Mouse (Mus musculus): ENCODE data around the gene Olfr1263. TPM values are rescaled to one million over a fixed set of nuclear protein-coding genes. Genes with fewer than 3 reads are reported as not detected.

Gene Olfr1263
- total RNA-seq (2022), result not detected

DNA sequence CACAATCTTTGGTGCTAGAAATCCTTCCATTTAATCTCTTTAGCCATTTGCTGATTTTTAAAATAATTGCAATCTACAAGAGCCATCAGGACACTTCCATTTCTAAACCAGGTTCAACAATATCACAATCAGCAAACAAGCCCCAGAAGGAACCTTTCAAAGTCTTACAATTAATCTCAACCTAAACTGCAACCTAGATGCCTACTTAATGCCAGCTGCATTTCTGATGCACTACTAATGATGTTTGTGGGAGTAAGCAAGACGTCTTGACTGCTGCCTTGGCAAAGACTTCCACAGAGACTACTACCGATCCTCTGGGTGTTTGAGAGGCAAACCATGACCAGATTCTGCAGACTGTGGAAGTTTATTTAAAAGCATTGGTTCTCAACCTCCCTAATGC lies at the start of gene Olfr1263:
Olfr1263 (plus strand) TSS at position 301 of the 400 bp plus-strand sequence.
- no peak for DNase-seq

DNA sequence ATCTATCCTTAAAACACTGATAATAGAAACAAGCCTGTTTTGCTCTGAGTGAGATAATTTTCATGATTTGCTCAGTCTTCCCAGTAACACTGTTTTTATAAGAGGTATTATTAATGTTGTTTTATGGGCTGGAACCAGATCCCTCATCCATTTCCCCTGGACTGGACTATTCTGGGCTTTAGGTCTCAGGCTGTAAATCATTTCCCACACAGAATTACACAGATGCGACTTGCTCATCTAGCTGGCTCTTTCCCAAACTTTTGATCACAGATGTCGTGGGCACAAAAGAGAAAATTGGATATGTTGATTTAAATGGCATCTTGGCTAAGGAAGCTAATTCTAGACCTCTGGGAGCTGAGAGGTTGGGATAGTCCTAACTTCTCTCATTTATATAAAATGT lies 37.7 kb upstream of the Olfr1263 start, which contains the start of gene Olfr1260:
Olfr1260 (plus strand) TSS at position 157 of the 400 bp plus-strand sequence.
- DNase-seq, result no peak

- no peak for DNase-seq
Observed at GRCm38 (mm10) chr2:89977709-89978108, 34.2 kb upstream of the Olfr1263 start.

- DNase-seq, result no peak
Observed at GRCm38 (mm10) chr2:89990921-89991320, 21.0 kb upstream of the Olfr1263 start, which contains the start of gene Olfr1261. Olfr1261 (plus strand) TSS chr2:89991221.

DNA sequence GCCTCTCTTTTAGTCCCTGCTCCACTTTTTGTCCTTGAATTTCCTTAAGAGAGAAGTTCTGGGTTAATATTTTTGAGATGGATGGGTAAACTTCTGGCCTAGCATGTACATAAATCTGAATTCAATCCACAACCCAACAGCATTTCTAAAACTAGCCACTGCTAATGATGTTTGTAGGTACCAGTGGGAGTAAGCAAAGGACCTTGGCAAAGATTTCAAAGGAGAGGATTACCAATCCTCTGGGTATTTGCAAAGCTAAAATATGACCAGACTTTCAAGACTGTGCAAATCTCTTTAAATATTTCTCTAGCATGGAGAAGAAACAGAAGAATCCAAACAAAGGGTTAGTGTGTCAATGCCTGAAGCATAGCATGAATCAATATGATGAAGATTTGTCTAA lies 12.1 kb upstream of the Olfr1263 start, which contains the start of gene Olfr1262:
Olfr1262 (plus strand) TSS at position 301 of the 400 bp plus-strand sequence.
- no peak for DNase-seq

DNA sequence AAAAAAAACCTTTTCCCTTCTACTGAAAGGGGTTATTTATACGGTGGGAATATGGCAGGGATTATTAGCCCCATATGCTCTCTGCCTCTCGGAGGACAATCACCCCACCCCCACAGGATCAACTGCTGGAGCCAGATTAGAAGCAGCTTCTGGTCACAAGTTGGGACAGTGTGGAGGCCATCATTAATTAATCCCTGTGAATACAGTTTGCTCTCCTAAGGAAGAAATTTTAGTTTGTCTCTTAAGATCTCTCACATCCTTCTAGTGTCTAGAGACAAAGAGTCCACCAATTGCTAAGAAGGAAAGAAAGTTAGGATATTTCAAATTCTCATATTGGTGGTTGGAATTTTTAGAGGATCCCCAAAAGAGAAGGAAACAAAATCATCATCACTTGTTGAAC lies 13.5 kb downstream of the Olfr1263 start, which contains the start of gene Olfr1264:
Olfr1264 (minus strand) TSS at position 101 of the 400 bp plus-strand sequence.
- no peak for DNase-seq

GRCm38 (mm10) chr2:90035037-90035436 lies 23.1 kb downstream of the Olfr1263 start, which contains the start of gene Olfr1265:
Olfr1265 (plus strand) TSS chr2:90035337.
- no peak for DNase-seq

GRCm38 (mm10) chr2:90063494-90063893 lies 51.6 kb downstream of the Olfr1263 start, which contains the start of gene Olfr140:
Olfr140 (minus strand) TSS chr2:90063594.
- DNase-seq, result no peak

Other genes starting within 250 kb of the Olfr1263 start
- gene Olfr1254, start 218.5 kb upstream of the Olfr1263 start, total RNA-seq (2022), result not detected
- gene Olfr1255, start 200.1 kb upstream of the Olfr1263 start, total RNA-seq (2022), result not detected
- gene Olfr1256, start 170.6 kb upstream of the Olfr1263 start, total RNA-seq (2022), result not detected
- gene Olfr48, start 163.9 kb upstream of the Olfr1263 start, total RNA-seq (2022), result not detected
- not detected for gene Olfr1257, start 133.7 kb upstream of the Olfr1263 start, total RNA-seq (2022)
- not detected for gene Olfr1258, start 84.8 kb upstream of the Olfr1263 start, total RNA-seq (2022)
- gene Olfr1259, start 63.5 kb upstream of the Olfr1263 start, total RNA-seq (2022), result not detected
- not detected for gene Olfr1260, start 37.8 kb upstream of the Olfr1263 start, total RNA-seq (2022)
- not detected for gene Olfr1261, start 20.9 kb upstream of the Olfr1263 start, total RNA-seq (2022)
- gene Olfr1262, start 12.0 kb upstream of the Olfr1263 start, total RNA-seq (2022), result not detected
- not detected for gene Olfr1264, start 13.4 kb downstream of the Olfr1263 start, total RNA-seq (2022)
- not detected for gene Olfr1265, start 23.2 kb downstream of the Olfr1263 start, total RNA-seq (2022)
- not detected for gene Olfr140, start 51.5 kb downstream of the Olfr1263 start, total RNA-seq (2022)
- not detected for gene Olfr1269, start 109.3 kb downstream of the Olfr1263 start, total RNA-seq (2022)
- gene Olfr32, start 130.2 kb downstream of the Olfr1263 start, total RNA-seq (2022), result not detected
- gene Olfr1270, start 141.0 kb downstream of the Olfr1263 start, total RNA-seq (2022), result not detected
- gene Olfr1506, start 212.4 kb downstream of the Olfr1263 start, total RNA-seq (2022), result under 1 TPM in 1 of 4 experiments, not detected in 3; 0.11 TPM
- gene Olfr142, start 245.5 kb downstream of the Olfr1263 start, total RNA-seq (2022), result not detected